Mouse (Mus musculus): Measurements from ENCODE around the gene Sult1e1. TPM values are rescaled to one million over a fixed set of nuclear protein-coding genes. Genes with fewer than 3 reads are reported as not detected.

Sult1e1 gene
- total RNA-seq, 2 experiments from 2014 or later, result not detected

Other genes starting within 250 kb of the Sult1e1 start
- not detected in 2 replicates for gene Ugt2b38, start 167.4 kb downstream of the Sult1e1 start, total RNA-seq (2015; ENCODE audit: low replicate concordance)
- gene Ugt2b38, start 167.4 kb downstream of the Sult1e1 start, total RNA-seq (2017; ENCODE audit: low replicate concordance), result not detected in 2 replicates
- not detected in 2 replicates for gene Ugt2a2, start 109.3 kb downstream of the Sult1e1 start, total RNA-seq (2015; ENCODE audit: low replicate concordance)
- gene Ugt2a2, start 109.3 kb downstream of the Sult1e1 start, total RNA-seq (2017; ENCODE audit: low replicate concordance), result not detected in 2 replicates
- gene Gm43638, start 104.8 kb downstream of the Sult1e1 start, total RNA-seq (2015; ENCODE audit: low replicate concordance), result not detected in 2 replicates
- gene Gm43638, start 104.8 kb downstream of the Sult1e1 start, total RNA-seq (2017; ENCODE audit: low replicate concordance), result not detected in 2 replicates
- not detected in 2 replicates for gene Ugt2a1, start 100.7 kb downstream of the Sult1e1 start, total RNA-seq (2015; ENCODE audit: low replicate concordance)
- gene Ugt2a1, start 100.7 kb downstream of the Sult1e1 start, total RNA-seq (2017; ENCODE audit: low replicate concordance), result not detected in 2 replicates
- not detected in 2 replicates for gene Sult1b1, start 53.4 kb downstream of the Sult1e1 start, total RNA-seq (2015; ENCODE audit: low replicate concordance)
- gene Sult1b1, start 53.4 kb downstream of the Sult1e1 start, total RNA-seq (2017; ENCODE audit: low replicate concordance), result not detected in 2 replicates
- gene Sult1d1, start 22.6 kb downstream of the Sult1e1 start, total RNA-seq (2015; ENCODE audit: low replicate concordance), result not detected in 2 replicates
- not detected in 2 replicates for gene Sult1d1, start 22.6 kb downstream of the Sult1e1 start, total RNA-seq (2017; ENCODE audit: low replicate concordance)
- not detected in 2 replicates for gene Csn1s1, start 74.6 kb upstream of the Sult1e1 start, total RNA-seq (2015; ENCODE audit: low replicate concordance)
- gene Csn1s1, start 74.6 kb upstream of the Sult1e1 start, total RNA-seq (2017; ENCODE audit: low replicate concordance), result not detected in 2 replicates
- not detected in 2 replicates for gene Csn2, start 108.0 kb upstream of the Sult1e1 start, total RNA-seq (2015; ENCODE audit: low replicate concordance)
- gene Csn2, start 108.0 kb upstream of the Sult1e1 start, total RNA-seq (2017; ENCODE audit: low replicate concordance), result not detected in 2 replicates
- not detected in 2 replicates for gene Csn1s2a, start 183.0 kb upstream of the Sult1e1 start, total RNA-seq (2015; ENCODE audit: low replicate concordance)
- gene Csn1s2a, start 183.0 kb upstream of the Sult1e1 start, total RNA-seq (2017; ENCODE audit: low replicate concordance), result not detected in 2 replicates
- not detected in 2 replicates for gene Csn1s2b, start 216.5 kb upstream of the Sult1e1 start, total RNA-seq (2015; ENCODE audit: low replicate concordance)
- not detected in 2 replicates for gene Csn1s2b, start 216.5 kb upstream of the Sult1e1 start, total RNA-seq (2017; ENCODE audit: low replicate concordance)
- not detected in 2 replicates for gene Prr27, start 234.1 kb upstream of the Sult1e1 start, total RNA-seq (2015; ENCODE audit: low replicate concordance)
- gene Prr27, start 234.1 kb upstream of the Sult1e1 start, total RNA-seq (2017; ENCODE audit: low replicate concordance), result not detected in 2 replicates